Mouse (Mus musculus) stomach, postnatal 0 days (tissue): ENCODE measurements around the gene Depp1.

Experiments used
- CTCF ChIP-seq: IDR thresholded peaks from 2 replicates; pipeline ENCODE4 v1.5.1; 2016; ENCODE audit warnings: antibody characterized with exemption, low read depth, mild to moderate bottlenecking, moderate library complexity
- EP300 ChIP-seq: optimal IDR thresholded peaks from 2 replicates; pipeline ENCODE3; 2016; ENCODE audit warnings: antibody characterized with exemption

- TF ChIP-seq CTCF (no peak), EP300 (no peak)
Observed at GRCm38 (mm10) chr6:116676355-116676913, 26.0 kb downstream of the Depp1 start.
